Mouse (Mus musculus): ENCODE measurements around the gene Sar1a.

- TF ChIP-seq CTCF (IDR thresholded peaks at IDR 0.05; ENCODE audit: borderline replicate concordance, control insufficient read depth, extremely low read depth, insufficient read depth, low read length, poor library complexity) = no peak
- TF ChIP-seq POLR2A (IDR thresholded peaks at IDR 0.05; ENCODE audit: control insufficient read depth, extremely low read depth, insufficient read depth, low read length, poor library complexity) = no peak
Observed at GRCm38 (mm10) chr10:61675935-61676334, 4.2 kb upstream of the Sar1a start.
